Mouse (Mus musculus): ENCODE data around the gene Rps16. TPM values are rescaled to one million over a fixed set of nuclear protein-coding genes. Genes with fewer than 3 reads are reported as not detected.
A peak's percentile ranks its signal among the peaks of the same experiment; 100 is the strongest.

Rps16 gene
- polyA plus RNA-seq, 1 experiment from 2014 or later = 464 TPM

- Histone ChIP-seq H3K4me1 (replicated peaks; ENCODE audit: control insufficient read depth, insufficient read depth, low read length) (peaks cover 17% of the 10 kb centered on the region), H3K9ac (replicated peaks; ENCODE audit: low read depth, low read length) (peak within 1 kb of the TSS; percentile 78), H3K27ac (ENCODE audit: low read length) (peak within 1 kb of the TSS; percentile 42), H3K4me3 (replicated peaks; ENCODE audit: low read length) (peak within 1 kb of the TSS; percentile 87), H3K36me3 (ENCODE audit: control insufficient read depth, insufficient read depth) (peaks cover 18% of the 10 kb centered on the region), H3K27me3 (replicated peaks; ENCODE audit: control insufficient read depth, insufficient read depth, low read length) (no peaks in the 10 kb centered on the region), H3K9me3 (ENCODE audit: control insufficient read depth, low read length) (no peaks in the 10 kb centered on the region), H3K4me2 (ENCODE audit: low read length) (peak within 1 kb of the TSS; percentile 91)
- ATAC-seq = peak; percentile 98
- under 1% methylated on average over 58 of the region's 58 CpGs for WGBS
These were observed 42.2 kb downstream of the Rps16 start, which contains the start of the genes Med29 and Paf1 for GRCm38 (mm10) chr7:28392429-28393271. TSS of gene Med29 (minus strand) at chr7:28392708. TSS of gene Paf1 (plus strand) at chr7:28392951.

GRCm38 (mm10) chr7:28393272-28393951, 43.0 kb downstream of the Rps16 start:
- Histone ChIP-seq H3K4me3 (replicated peaks; ENCODE audit: low read length) (peak overlapping the region; percentile 87), H3K27ac (ENCODE audit: low read length) (peak overlapping the region; percentile 39), H3K4me2 (ENCODE audit: low read length) (peak overlapping the region; percentile 91), H3K27me3 (replicated peaks; ENCODE audit: control insufficient read depth, insufficient read depth, low read length) (no peaks in the 10 kb centered on the region), H3K4me1 (replicated peaks; ENCODE audit: control insufficient read depth, insufficient read depth, low read length) (peaks cover 17% of the 10 kb centered on the region), H3K9ac (replicated peaks; ENCODE audit: low read depth, low read length) (peak overlapping the region; percentile 78), H3K36me3 (ENCODE audit: control insufficient read depth, insufficient read depth) (peaks cover 19% of the 10 kb centered on the region; the same call in 1 of the 2 replicates), H3K9me3 (ENCODE audit: control insufficient read depth, low read length) (no peaks in the 10 kb centered on the region)
- 7% methylated on average over 22 of the region's 22 CpGs for WGBS
- no peak for ATAC-seq

- Histone ChIP-seq H3K4me3 (replicated peaks; ENCODE audit: low read length) (no peak overlapping the region), H3K4me1 (replicated peaks; ENCODE audit: control insufficient read depth, insufficient read depth, low read length) (peaks cover 17% of the 10 kb centered on the region), H3K27me3 (replicated peaks; ENCODE audit: control insufficient read depth, insufficient read depth, low read length) (no peaks in the 10 kb centered on the region), H3K36me3 (ENCODE audit: control insufficient read depth, insufficient read depth) (peaks cover 23% of the 10 kb centered on the region), H3K27ac (ENCODE audit: low read length) (no peak overlapping the region), H3K4me2 (ENCODE audit: low read length) (no peak overlapping the region), H3K9me3 (ENCODE audit: control insufficient read depth, low read length) (no peaks in the 10 kb centered on the region), H3K9ac (replicated peaks; ENCODE audit: low read depth, low read length) (no peak overlapping the region)
- no peak for ATAC-seq
- 97% methylated on average over 4 of the region's 4 CpGs for WGBS
These were observed 45.0 kb downstream of the Rps16 start for GRCm38 (mm10) chr7:28395425-28395824.

- Histone ChIP-seq H3K4me3 (replicated peaks; ENCODE audit: low read length) (no peak overlapping the region), H3K27me3 (replicated peaks; ENCODE audit: control insufficient read depth, insufficient read depth, low read length) (no peaks in the 10 kb centered on the region), H3K36me3 (ENCODE audit: control insufficient read depth, insufficient read depth) (peaks cover 35% of the 10 kb centered on the region), H3K4me2 (ENCODE audit: low read length) (no peak overlapping the region), H3K9me3 (ENCODE audit: control insufficient read depth, low read length) (no peaks in the 10 kb centered on the region), H3K4me1 (replicated peaks; ENCODE audit: control insufficient read depth, insufficient read depth, low read length) (peaks cover 9% of the 10 kb centered on the region), H3K27ac (ENCODE audit: low read length) (no peak overlapping the region), H3K9ac (replicated peaks; ENCODE audit: low read depth, low read length) (no peak overlapping the region)
- no peak for ATAC-seq
- 60% methylated on average over 3 of the region's 3 CpGs for WGBS
These were observed 47.5 kb downstream of the Rps16 start for GRCm38 (mm10) chr7:28398000-28398399.

GRCm38 (mm10) chr7:28398696-28399340, 48.4 kb downstream of the Rps16 start:
- 85% methylated on average over 10 of the region's 10 CpGs for WGBS
- Histone ChIP-seq H3K4me3 (replicated peaks; ENCODE audit: low read length) (no peak overlapping the region), H3K9me3 (ENCODE audit: control insufficient read depth, low read length) (no peaks in the 10 kb centered on the region), H3K4me2 (ENCODE audit: low read length) (no peak overlapping the region), H3K9ac (replicated peaks; ENCODE audit: low read depth, low read length) (no peak overlapping the region), H3K4me1 (replicated peaks; ENCODE audit: control insufficient read depth, insufficient read depth, low read length) (peaks cover 2% of the 10 kb centered on the region), H3K27ac (ENCODE audit: low read length) (no peak overlapping the region), H3K36me3 (ENCODE audit: control insufficient read depth, insufficient read depth) (peaks cover 41% of the 10 kb centered on the region), H3K27me3 (replicated peaks; ENCODE audit: control insufficient read depth, insufficient read depth, low read length) (no peaks in the 10 kb centered on the region)
- no peak for ATAC-seq

- Histone ChIP-seq H3K27me3 (replicated peaks; ENCODE audit: control insufficient read depth, insufficient read depth, low read length) (no peaks in the 10 kb centered on the region), H3K4me3 (replicated peaks; ENCODE audit: low read length) (no peak overlapping the region), H3K36me3 (ENCODE audit: control insufficient read depth, insufficient read depth) (peaks cover 57% of the 10 kb centered on the region), H3K9ac (replicated peaks; ENCODE audit: low read depth, low read length) (no peak overlapping the region), H3K4me2 (ENCODE audit: low read length) (no peak overlapping the region), H3K27ac (ENCODE audit: low read length) (no peak overlapping the region), H3K4me1 (replicated peaks; ENCODE audit: control insufficient read depth, insufficient read depth, low read length) (no peaks in the 10 kb centered on the region), H3K9me3 (ENCODE audit: control insufficient read depth, low read length) (no peaks in the 10 kb centered on the region)
- no peak for ATAC-seq
- 100% methylated on average over 1 of the region's 1 CpGs for WGBS
These were observed 50.6 kb downstream of the Rps16 start for GRCm38 (mm10) chr7:28401030-28401429.

GRCm38 (mm10) chr7:28401942-28402341, 51.5 kb downstream of the Rps16 start:
- Histone ChIP-seq H3K36me3 (ENCODE audit: control insufficient read depth, insufficient read depth) (peaks cover 65% of the 10 kb centered on the region), H3K27ac (ENCODE audit: low read length) (no peak overlapping the region), H3K4me3 (replicated peaks; ENCODE audit: low read length) (no peak overlapping the region), H3K9me3 (ENCODE audit: control insufficient read depth, low read length) (no peaks in the 10 kb centered on the region), H3K4me1 (replicated peaks; ENCODE audit: control insufficient read depth, insufficient read depth, low read length) (no peaks in the 10 kb centered on the region), H3K27me3 (replicated peaks; ENCODE audit: control insufficient read depth, insufficient read depth, low read length) (no peaks in the 10 kb centered on the region), H3K4me2 (ENCODE audit: low read length) (no peak overlapping the region), H3K9ac (replicated peaks; ENCODE audit: low read depth, low read length) (no peak overlapping the region)
- ATAC-seq = no peak
- WGBS = 82% methylated on average over 3 of the region's 3 CpGs
